In the genomic region with DNA sequence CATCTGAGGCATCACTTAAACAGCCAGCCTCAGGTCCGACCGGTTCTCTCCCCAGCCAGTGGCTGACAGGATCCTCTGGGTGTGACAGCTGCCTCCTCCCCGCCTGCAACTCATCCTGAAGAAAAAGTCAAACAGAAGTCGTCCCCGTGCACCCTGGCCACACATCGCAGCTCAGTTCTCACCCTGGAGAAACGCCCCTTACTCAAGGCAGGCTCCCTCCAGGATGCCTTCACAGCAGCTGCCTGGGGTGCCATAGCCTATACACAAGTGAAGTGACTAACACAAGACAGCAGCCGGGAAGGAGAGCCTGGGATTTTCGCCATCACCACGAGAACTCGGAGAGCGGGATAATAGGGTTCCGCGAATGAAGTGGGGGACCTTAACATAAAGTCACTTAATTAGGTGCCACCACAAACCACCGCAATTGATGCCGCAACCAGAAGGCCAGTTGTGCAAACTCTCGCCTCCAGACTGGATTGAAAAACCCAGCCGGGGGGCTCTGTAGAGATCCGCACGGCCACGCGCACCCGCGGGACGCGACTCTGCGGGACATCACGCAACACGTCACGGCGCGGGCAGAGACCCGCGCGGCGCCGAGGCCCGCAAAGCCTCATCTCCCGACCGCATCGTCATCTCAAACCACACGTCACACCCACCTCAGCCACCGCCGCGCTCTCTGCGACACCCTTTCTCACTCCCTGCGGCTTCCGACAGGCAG, we compare ENCODE assay signal across 9 mouse cellular contexts. TPM values are rescaled to one million over a fixed set of nuclear protein-coding genes. Genes with fewer than 3 reads are reported as not detected.
DNase-seq lines count a peak whose midpoint lies in the region; ATAC-seq and TF ChIP-seq lines count a peak whose summit lies in the region.
"Had no signal": no experiment of that assay in that cellular context is flagged by ENCODE, and none has a peak within 500 bp of the region (broad histone marks: within the 10 kb centered on the region; RNA-seq: fewer than 3 reads in every experiment).

No protein-coding gene starts in this region.

- no peak for TF ChIP-seq CTCF in lung, postnatal 0 days (IDR thresholded peaks at IDR 0.05)

- peak overlapping the region; percentile 70 for H3K4me2 ChIP-seq in lung, embryonic 16.5 days (ENCODE audit: low read depth, low read length)
- H3K4me2 ChIP-seq in hindbrain, embryonic 11.5 days (replicated peaks; ENCODE audit: low read depth, low read length), result peak overlapping the region; percentile 89
- peak overlapping the region; percentile 89 for H3K4me2 ChIP-seq in lung, postnatal 0 days (replicated peaks; ENCODE audit: low read depth, low read length)
- peak overlapping the region; percentile 87 for H3K4me2 ChIP-seq in stomach, embryonic 14.5 days (replicated peaks; ENCODE audit: low read depth, low read length)

- peak overlapping the region; percentile 91 for H3K9ac ChIP-seq in lung, embryonic 16.5 days (ENCODE audit: low read length)
- H3K9ac ChIP-seq in hindbrain, embryonic 11.5 days (ENCODE audit: low read depth, low read length), result peak overlapping the region; percentile 92
- H3K9ac ChIP-seq in lung, postnatal 0 days (replicated peaks; ENCODE audit: low read depth), result peak overlapping the region; percentile 75
- peak overlapping the region; percentile 90 for H3K9ac ChIP-seq in stomach, embryonic 14.5 days (replicated peaks; ENCODE audit: low read depth, low read length)

- ATAC-seq in lung, embryonic 16.5 days (ENCODE audit: low read depth), result peak; percentile 63
- ATAC-seq in hindbrain, embryonic 11.5 days (ENCODE audit: low FRiP score), result peak; percentile 80
- peak; percentile 60 for ATAC-seq in lung, postnatal 0 days
- no peak for ATAC-seq in stomach, embryonic 14.5 days (ENCODE audit: insufficient number of reproducible peaks, insufficient read depth, low FRiP score, low read depth)

- no peaks in the 10 kb centered on the region for H3K9me3 ChIP-seq in lung, embryonic 16.5 days (ENCODE audit: control insufficient read depth, low read length)
- no peaks in the 10 kb centered on the region for H3K9me3 ChIP-seq in embryonic facial prominence, embryonic 10.5 days
- no peaks in the 10 kb centered on the region for H3K9me3 ChIP-seq in hindbrain, embryonic 11.5 days (ENCODE audit: control insufficient read depth, low read length)
- H3K9me3 ChIP-seq in lung, postnatal 0 days (ENCODE audit: low read length), result no peaks in the 10 kb centered on the region
- H3K9me3 ChIP-seq in stomach, embryonic 14.5 days (ENCODE audit: control insufficient read depth, low read depth, low read length), result no peaks in the 10 kb centered on the region

- under 1% methylated on average over 48 of the region's 48 CpGs for WGBS in lung, embryonic 16.5 days
- under 1% methylated on average over 48 of the region's 48 CpGs for WGBS in embryonic facial prominence, embryonic 10.5 days
- 1% methylated on average over 48 of the region's 48 CpGs for WGBS in hindbrain, embryonic 11.5 days
- 3% methylated on average over 45 of the region's 48 CpGs for WGBS in lung, postnatal 0 days
- WGBS in stomach, embryonic 14.5 days, result under 1% methylated on average over 48 of the region's 48 CpGs

- H3K27me3 ChIP-seq in lung, embryonic 16.5 days (ENCODE audit: control insufficient read depth, insufficient read depth, low read depth, low read length), result no peaks in the 10 kb centered on the region
- H3K27me3 ChIP-seq in embryonic facial prominence, embryonic 10.5 days (replicated peaks; ENCODE audit: low read depth, poor library complexity, severe bottlenecking), result no peaks in the 10 kb centered on the region
- H3K27me3 ChIP-seq in hindbrain, embryonic 11.5 days (ENCODE audit: control insufficient read depth, insufficient read depth, low read length), result no peaks in the 10 kb centered on the region
- no peaks in the 10 kb centered on the region for H3K27me3 ChIP-seq in lung, postnatal 0 days (replicated peaks; ENCODE audit: insufficient read depth, low read length)
- H3K27me3 ChIP-seq in stomach, embryonic 14.5 days (ENCODE audit: control insufficient read depth, insufficient read depth, low read length), result no peaks in the 10 kb centered on the region

- H3K4me1 ChIP-seq in lung, embryonic 16.5 days (replicated peaks; ENCODE audit: control insufficient read depth, insufficient read depth, low read length), result peaks cover 5% of the 10 kb centered on the region
- H3K4me1 ChIP-seq in embryonic facial prominence, embryonic 10.5 days, result peaks cover 14% of the 10 kb centered on the region
- no peaks in the 10 kb centered on the region; the same call in 1 of the 2 replicates for H3K4me1 ChIP-seq in hindbrain, embryonic 11.5 days (replicated peaks; ENCODE audit: control insufficient read depth, insufficient read depth, low read length)
- peaks cover 7% of the 10 kb centered on the region; the same call in 1 of the 2 replicates for H3K4me1 ChIP-seq in lung, postnatal 0 days (ENCODE audit: insufficient read depth, low read depth, low read length)
- peaks cover 6% of the 10 kb centered on the region for H3K4me1 ChIP-seq in stomach, embryonic 14.5 days (ENCODE audit: control insufficient read depth, insufficient read depth, low read length)

- no peak for TF ChIP-seq EP300 in lung, postnatal 0 days (IDR thresholded peaks at IDR 0.05)

- DNase-seq in adrenal gland, postnatal 14 days, result peak; percentile 6
- DNase-seq in adrenal gland, postnatal 25 days, result no peak
- no peak for DNase-seq in lung, postnatal 4 days
- DNase-seq in embryonic facial prominence, embryonic 10.5 days (ENCODE audit: low spot score), result no peak
- DNase-seq in hindbrain, embryonic 11.5 days (ENCODE audit: low spot score), result no peak
- DNase-seq in lung, postnatal 0 days (ENCODE audit: low spot score), result peak; percentile 22

- peak overlapping the region; percentile 83 for H3K4me3 ChIP-seq in lung, embryonic 16.5 days (ENCODE audit: low read length)
- peak overlapping the region; percentile 98 for H3K4me3 ChIP-seq in embryonic facial prominence, embryonic 10.5 days
- peak overlapping the region; percentile 95 for H3K4me3 ChIP-seq in hindbrain, embryonic 11.5 days (ENCODE audit: low read depth, low read length)
- peak overlapping the region; percentile 84 for H3K4me3 ChIP-seq in lung, postnatal 0 days (ENCODE audit: low read depth, low read length)
- peak overlapping the region; percentile 98 for H3K4me3 ChIP-seq in stomach, embryonic 14.5 days (ENCODE audit: low read depth, low read length)

- 0 out of 2 replicates have a peak, but pooled peaks cover 3% of the 10 kb centered on the region for H3K36me3 ChIP-seq in lung, embryonic 16.5 days (ENCODE audit: control insufficient read depth, insufficient read depth, low read length)
- H3K36me3 ChIP-seq in embryonic facial prominence, embryonic 10.5 days (replicated peaks), result peaks cover 22% of the 10 kb centered on the region
- 0 out of 2 replicates have a peak, but pooled peaks cover 2% of the 10 kb centered on the region for H3K36me3 ChIP-seq in hindbrain, embryonic 11.5 days (ENCODE audit: control insufficient read depth, insufficient read depth, low read length)
- no peaks in the 10 kb centered on the region for H3K36me3 ChIP-seq in lung, postnatal 0 days (ENCODE audit: insufficient read depth, low read length)
- H3K36me3 ChIP-seq in stomach, embryonic 14.5 days (ENCODE audit: control insufficient read depth, insufficient read depth, low read length), result peaks cover 13% of the 10 kb centered on the region

- H3K27ac ChIP-seq in lung, embryonic 16.5 days (ENCODE audit: low read length), result peak overlapping the region; percentile 67
- peak overlapping the region; percentile 90 for H3K27ac ChIP-seq in embryonic facial prominence, embryonic 10.5 days (replicated peaks)
- H3K27ac ChIP-seq in hindbrain, embryonic 11.5 days (ENCODE audit: low read depth, low read length), result peak overlapping the region; percentile 71
- H3K27ac ChIP-seq in lung, postnatal 0 days (ENCODE audit: low read length), result peak overlapping the region; percentile 67
- H3K27ac ChIP-seq in stomach, embryonic 14.5 days (ENCODE audit: low read length), result no peak overlapping the region

RNA-seq across cellular contexts. Expression of a gene that starts 0.5 kb away (rescaled TPM):
- total RNA-seq in adrenal gland, postnatal 14 days (2021), result 21.2 and 24.1 TPM in 2 replicates
- total RNA-seq in adrenal gland, postnatal 25 days (2021), result 16.5 and 19.9 TPM in 2 replicates
- polyA plus RNA-seq in lung, embryonic 16.5 days (2015; fragmentation: Nextera tagmentation; extraction: Ambion mirVana), result 21.6 and 24.1 TPM in 2 replicates
- 27.2 and 31.7 TPM in 2 replicates for polyA plus RNA-seq in embryonic facial prominence, embryonic 10.5 days (2016; fragmentation: Nextera tagmentation; extraction: Ambion mirVana)
- polyA plus RNA-seq in hindbrain, embryonic 11.5 days (2014; fragmentation: Nextera tagmentation; extraction: Ambion mirVana), result 16.0 and 21.3 TPM in 2 replicates
- 14.3 and 16.0 TPM in 2 replicates for polyA plus RNA-seq in lung, postnatal 0 days (2015; fragmentation: Nextera tagmentation; extraction: Ambion mirVana)
- polyA plus RNA-seq in stomach, embryonic 14.5 days (2014; fragmentation: Nextera tagmentation; extraction: Ambion mirVana), result 18.0 and 22.9 TPM in 2 replicates

RNA-seq across cellular contexts. Expression of a gene that starts 30.2 kb away (rescaled TPM):
- total RNA-seq in adrenal gland, postnatal 14 days (2021), result not detected in 2 replicates
- not detected in 2 replicates for total RNA-seq in adrenal gland, postnatal 25 days (2021)
- polyA plus RNA-seq in lung, embryonic 16.5 days (2015; fragmentation: Nextera tagmentation; extraction: Ambion mirVana), result 0.35 TPM in 1 of 2 replicates, not detected in the other
- 0.45 and 1.2 TPM in 2 replicates for polyA plus RNA-seq in embryonic facial prominence, embryonic 10.5 days (2016; fragmentation: Nextera tagmentation; extraction: Ambion mirVana)
- polyA plus RNA-seq in hindbrain, embryonic 11.5 days (2014; fragmentation: Nextera tagmentation; extraction: Ambion mirVana), result 1.4 and 2.0 TPM in 2 replicates
- polyA plus RNA-seq in lung, postnatal 0 days (2015; fragmentation: Nextera tagmentation; extraction: Ambion mirVana), result 0.13 and 0.47 TPM in 2 replicates
- polyA plus RNA-seq in stomach, embryonic 14.5 days (2014; fragmentation: Nextera tagmentation; extraction: Ambion mirVana), result 0.54 and 0.60 TPM in 2 replicates
- polyA plus RNA-seq: gonadal fat pad, adult 2 months had no signal

RNA-seq across cellular contexts. Expression of a gene that starts 30.4 kb away (rescaled TPM):
- total RNA-seq in adrenal gland, postnatal 14 days (2021), result 58.9 and 60.0 TPM in 2 replicates
- total RNA-seq in adrenal gland, postnatal 25 days (2021), result 48.5 and 55.5 TPM in 2 replicates
- 66.3 and 76.8 TPM in 2 replicates for polyA plus RNA-seq in lung, embryonic 16.5 days (2015; fragmentation: Nextera tagmentation; extraction: Ambion mirVana)
- polyA plus RNA-seq in embryonic facial prominence, embryonic 10.5 days (2016; fragmentation: Nextera tagmentation; extraction: Ambion mirVana), result 103 and 106 TPM in 2 replicates
- polyA plus RNA-seq in hindbrain, embryonic 11.5 days (2014; fragmentation: Nextera tagmentation; extraction: Ambion mirVana), result 78.1 and 80.7 TPM in 2 replicates
- 26.5 and 33.9 TPM in 2 replicates for polyA plus RNA-seq in lung, postnatal 0 days (2015; fragmentation: Nextera tagmentation; extraction: Ambion mirVana)
- 74.0 and 80.3 TPM in 2 replicates for polyA plus RNA-seq in stomach, embryonic 14.5 days (2014; fragmentation: Nextera tagmentation; extraction: Ambion mirVana)

Comparison
In these comparisons a context has a peak if more than half of its experiments do, and no peak if none do; other contexts are left out.
1. DNase-seq: peak in adrenal gland, postnatal 14 days (single experiment) and lung, postnatal 0 days (single experiment); none in adrenal gland, postnatal 25 days (single experiment), lung, postnatal 4 days (0 of 2), embryonic facial prominence, embryonic 10.5 days (single experiment) and hindbrain, embryonic 11.5 days (single experiment).
2. Peak in every context shown above with its lines, with median percentiles within 50 percentile points of each other: H3K4me2 ChIP-seq, H3K4me3 ChIP-seq and H3K9ac ChIP-seq.